Mouse (Mus musculus) lung, embryonic 16.5 days (tissue): ENCODE results near the gene Rptor. TPM values are rescaled to one million over a fixed set of nuclear protein-coding genes. Genes with fewer than 3 reads are reported as not detected.
A peak's percentile ranks its signal among the peaks of the same experiment; 100 is the strongest.

Experiments
- ATAC-seq: fragments of 200-750 bp; cut with Nextera tagmentation; 2 replicates; pipeline ENCODE4 v1.8.0; 2017; ENCODE audit warnings: low read depth, mild to moderate bottlenecking, moderate library complexity
- H3K27ac ChIP-seq: fragments of 300-500 bp; sonication (generic); 2 replicates; pipeline ENCODE4 v1.5.1; 2014; ENCODE audit warnings: mild to moderate bottlenecking, control low read depth, low read length
- H3K27me3 ChIP-seq: fragments of 300-500 bp; sonication (generic); 2 replicates; pipeline ENCODE4 v1.6.1; 2014; ENCODE audit warnings: low read depth, low read length, mixed read lengths; ENCODE audit not compliant: control insufficient read depth, insufficient read depth
- H3K36me3 ChIP-seq: fragments of 300-500 bp; sonication (generic); 2 replicates; pipeline ENCODE4 v1.6.1; 2014; ENCODE audit warnings: low read length; ENCODE audit not compliant: control insufficient read depth, insufficient read depth
- H3K4me1 ChIP-seq: fragments of 300-500 bp; sonication (generic); replicated peaks from 2 replicates; pipeline ENCODE4 v1.6.1; 2014; ENCODE audit warnings: low read length, mixed read lengths; ENCODE audit not compliant: control insufficient read depth, insufficient read depth
- H3K4me2 ChIP-seq: fragments of 300-500 bp; sonication (generic); 2 replicates; pipeline ENCODE4 v1.6.1; 2014; ENCODE audit warnings: low read depth, low read length, control low read depth
- H3K4me3 ChIP-seq: fragments of 300-500 bp; sonication (generic); 2 replicates; pipeline ENCODE4 v1.5.1; 2014; ENCODE audit warnings: mild to moderate bottlenecking, low read length, control low read depth
- H3K9ac ChIP-seq: fragments of 300-500 bp; sonication (generic); 2 replicates; pipeline ENCODE4 v1.6.1; 2014; ENCODE audit warnings: low read length, control low read depth
- H3K9me3 ChIP-seq: fragments of 300-500 bp; sonication (generic); 2 replicates; pipeline ENCODE4 v1.6.1; 2016; ENCODE audit warnings: low read length; ENCODE audit not compliant: control insufficient read depth
- WGBS: fragments of 180-500 bp; shearing (Covaris S2); extraction: QIAGEN DNeasy Blood & Tissue Kit; methylation state at CpG from one replicate; pipeline ENCODE4 v1.1.7; 2014; 5-methylcytosine and 5-hydroxymethylcytosine counted together
- polyA plus RNA-seq: library from polyadenylated mRNA; unstranded; fragments of >200 nt; fragmentation: Nextera tagmentation; extraction: Ambion mirVana; gene quantifications from 2 replicates; pipeline ENCODE4 v1.2.1, GENCODE M21; 2015

Gene Rptor
- polyA plus RNA-seq, 1 experiment from 2014 or later: 7.1 TPM

DNA sequence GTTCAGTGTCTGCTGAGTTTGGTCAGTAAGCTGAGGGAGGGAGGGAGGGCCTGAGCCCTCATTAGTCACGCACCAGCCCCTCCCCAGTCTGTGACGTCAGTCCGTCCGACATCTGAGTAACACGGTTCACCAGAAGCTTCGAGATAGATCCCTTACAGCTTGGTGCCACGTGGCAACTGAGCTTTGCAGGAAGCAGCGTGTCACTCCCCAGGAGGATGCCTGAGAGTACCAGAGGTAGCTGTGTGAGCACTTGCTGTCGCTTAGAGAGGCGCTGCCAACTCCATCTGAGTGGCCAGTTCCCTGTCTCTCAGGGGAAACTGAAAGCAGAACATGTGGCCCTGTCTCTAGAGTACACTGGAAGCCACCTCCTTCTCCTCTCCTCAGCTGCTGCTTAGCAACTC is 260.7 kb downstream of the Rptor start:
- H3K4me1 ChIP-seq: no peaks in the 10 kb centered on the region
- H3K36me3 ChIP-seq: no peaks in the 10 kb centered on the region; the same call in 1 of the 2 replicates
- H3K4me2 ChIP-seq: no peak overlapping the region
- no peaks in the 10 kb centered on the region for H3K9me3 ChIP-seq
- no peak overlapping the region for H3K9ac ChIP-seq
- 38% methylated on average over 10 of the region's 10 CpGs for WGBS
- peak; percentile 45; the same call in 1 of the 2 replicates for ATAC-seq
- no peaks in the 10 kb centered on the region for H3K27me3 ChIP-seq
- H3K4me3 ChIP-seq: no peak overlapping the region
- H3K27ac ChIP-seq: no peak overlapping the region

DNA sequence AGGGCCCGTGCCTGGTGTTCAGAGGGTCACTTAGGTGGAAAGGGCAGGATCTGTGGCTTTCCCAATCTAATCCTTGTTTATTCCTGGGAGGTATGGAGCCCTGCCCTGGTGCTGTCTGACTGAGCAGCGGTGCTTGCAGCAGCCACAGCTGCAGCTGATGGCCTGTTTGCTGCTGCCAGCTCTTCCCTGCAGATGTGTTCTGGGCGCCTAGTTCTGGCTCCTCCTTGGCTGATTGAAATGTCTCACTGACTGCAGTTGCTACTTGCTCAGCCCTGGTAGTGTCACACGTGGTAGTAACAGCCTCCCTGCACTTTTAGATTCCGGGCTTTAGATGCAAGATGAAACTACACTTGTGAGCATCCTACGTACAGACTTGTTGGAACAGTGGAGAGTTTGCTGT is 264.1 kb downstream of the Rptor start:
- H3K4me1 ChIP-seq: no peaks in the 10 kb centered on the region
- H3K9me3 ChIP-seq: no peaks in the 10 kb centered on the region
- no peak overlapping the region for H3K9ac ChIP-seq
- no peak overlapping the region for H3K4me3 ChIP-seq
- ATAC-seq: no peak
- WGBS: 72% methylated on average over 6 of the region's 6 CpGs
- peaks cover 3% of the 10 kb centered on the region; the same call in 1 of the 2 replicates for H3K36me3 ChIP-seq
- H3K27ac ChIP-seq: no peak overlapping the region
- H3K27me3 ChIP-seq: no peaks in the 10 kb centered on the region
- no peak overlapping the region for H3K4me2 ChIP-seq

DNA sequence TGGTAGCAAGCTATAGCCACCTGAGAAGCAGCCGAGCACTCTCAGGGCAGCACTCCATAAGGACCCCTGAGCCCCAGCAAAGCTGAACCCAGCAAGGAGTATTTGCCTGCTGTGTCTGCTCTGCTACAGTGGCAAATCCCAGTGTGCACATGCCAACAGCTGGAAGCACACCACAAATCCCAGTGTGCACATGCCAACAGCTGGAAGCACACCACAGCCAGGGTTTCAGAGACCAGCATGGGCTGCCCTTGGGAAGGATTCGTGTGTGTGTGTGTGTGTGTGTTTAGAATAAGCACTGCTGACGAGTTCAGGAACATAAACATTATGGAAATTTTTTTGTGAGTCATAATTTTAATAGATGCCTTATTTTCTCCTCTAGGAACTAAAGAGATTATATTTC is 265.4 kb downstream of the Rptor start:
- ATAC-seq: peak; percentile 43
- Histone ChIP-seq H3K36me3 (peaks cover 11% of the 10 kb centered on the region), H3K27ac (no peak overlapping the region), H3K4me3 (no peak overlapping the region), H3K9me3 (no peaks in the 10 kb centered on the region), H3K4me2 (no peak overlapping the region), H3K27me3 (no peaks in the 10 kb centered on the region), H3K9ac (no peak overlapping the region), H3K4me1 (no peaks in the 10 kb centered on the region)
- 58% methylated on average over 3 of the region's 3 CpGs for WGBS

DNA sequence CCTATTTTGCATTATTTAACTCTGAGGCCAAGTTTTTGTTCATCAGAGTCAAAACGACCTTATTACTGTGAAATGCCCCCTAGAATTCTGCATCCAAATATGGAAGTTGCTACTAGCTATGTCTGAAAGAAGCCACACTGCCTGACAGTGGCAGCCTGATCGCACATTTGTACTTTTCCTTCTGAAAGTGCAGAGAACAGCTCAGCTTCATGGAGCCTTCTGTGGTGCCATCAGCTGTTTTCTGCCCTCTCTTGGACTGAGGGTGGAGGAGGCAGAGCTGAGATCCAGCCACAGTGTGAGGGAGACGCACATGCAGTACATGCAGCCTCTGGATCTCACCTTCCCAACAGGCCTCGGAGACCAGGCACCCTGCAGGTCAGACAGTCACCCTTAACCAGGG is 265.9 kb downstream of the Rptor start:
- no peaks in the 10 kb centered on the region for H3K27me3 ChIP-seq
- no peak overlapping the region for H3K9ac ChIP-seq
- H3K27ac ChIP-seq: peak overlapping the region; percentile 64
- WGBS: 64% methylated on average over 4 of the region's 4 CpGs
- no peak overlapping the region for H3K4me3 ChIP-seq
- H3K36me3 ChIP-seq: peaks cover 13% of the 10 kb centered on the region
- H3K9me3 ChIP-seq: no peaks in the 10 kb centered on the region
- ATAC-seq: peak; percentile 51; the same call in 1 of the 2 replicates
- H3K4me2 ChIP-seq: no peak overlapping the region
- H3K4me1 ChIP-seq: no peaks in the 10 kb centered on the region

DNA sequence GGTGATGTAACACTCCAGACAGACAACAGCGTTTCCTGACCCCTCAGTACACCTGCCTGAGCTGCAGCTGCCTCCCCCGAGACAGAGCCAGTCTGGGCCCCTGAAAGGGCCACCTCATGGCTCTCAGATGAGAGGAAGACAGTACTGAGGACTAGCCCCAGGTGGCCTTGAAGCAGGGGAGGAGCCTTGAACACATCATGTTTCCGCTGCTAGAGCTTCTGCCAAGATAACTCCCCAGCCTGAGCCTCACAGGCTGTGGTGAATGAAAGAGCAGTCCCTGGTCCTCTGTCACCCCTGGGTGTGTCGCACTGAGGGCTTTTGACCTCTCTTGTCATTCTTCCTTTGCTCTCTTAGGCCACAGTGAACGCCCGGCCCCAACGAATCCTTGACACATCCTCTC is 268.4 kb downstream of the Rptor start:
- H3K4me2 ChIP-seq: no peak overlapping the region
- WGBS: 75% methylated on average over 7 of the region's 7 CpGs
- H3K9me3 ChIP-seq: no peaks in the 10 kb centered on the region
- H3K9ac ChIP-seq: no peak overlapping the region
- H3K27ac ChIP-seq: no peak overlapping the region
- peaks cover 13% of the 10 kb centered on the region for H3K36me3 ChIP-seq
- H3K4me1 ChIP-seq: no peaks in the 10 kb centered on the region
- no peak for ATAC-seq
- H3K27me3 ChIP-seq: no peaks in the 10 kb centered on the region
- H3K4me3 ChIP-seq: no peak overlapping the region

DNA sequence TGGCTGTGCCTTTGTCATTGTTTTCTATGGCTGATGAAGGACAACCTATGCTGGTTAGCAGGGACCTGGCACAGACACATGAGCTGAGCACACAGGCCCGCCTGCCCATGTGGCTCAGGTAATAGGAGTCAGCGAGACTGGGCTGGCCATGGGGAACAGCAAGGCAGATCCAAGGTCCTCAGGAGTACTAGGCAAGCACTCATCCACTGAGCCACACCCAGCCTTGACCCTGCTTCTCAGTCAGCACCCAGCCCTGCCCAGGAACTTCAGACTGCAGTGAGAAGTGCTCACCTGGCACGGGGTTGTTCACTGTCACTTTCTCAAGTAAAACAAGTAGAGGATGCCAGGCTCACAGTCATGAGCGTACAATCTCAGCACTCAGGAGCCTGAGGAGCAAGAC is 270.9 kb downstream of the Rptor start:
- ATAC-seq: peak; percentile 59; the same call in 1 of the 2 replicates
- H3K36me3 ChIP-seq: peaks cover 13% of the 10 kb centered on the region
- no peak overlapping the region for H3K4me2 ChIP-seq
- H3K9me3 ChIP-seq: no peaks in the 10 kb centered on the region
- H3K27ac ChIP-seq: no peak overlapping the region
- H3K4me3 ChIP-seq: no peak overlapping the region
- H3K4me1 ChIP-seq: no peaks in the 10 kb centered on the region
- H3K27me3 ChIP-seq: no peaks in the 10 kb centered on the region
- WGBS: 83% methylated on average over 4 of the region's 4 CpGs
- H3K9ac ChIP-seq: no peak overlapping the region

DNA sequence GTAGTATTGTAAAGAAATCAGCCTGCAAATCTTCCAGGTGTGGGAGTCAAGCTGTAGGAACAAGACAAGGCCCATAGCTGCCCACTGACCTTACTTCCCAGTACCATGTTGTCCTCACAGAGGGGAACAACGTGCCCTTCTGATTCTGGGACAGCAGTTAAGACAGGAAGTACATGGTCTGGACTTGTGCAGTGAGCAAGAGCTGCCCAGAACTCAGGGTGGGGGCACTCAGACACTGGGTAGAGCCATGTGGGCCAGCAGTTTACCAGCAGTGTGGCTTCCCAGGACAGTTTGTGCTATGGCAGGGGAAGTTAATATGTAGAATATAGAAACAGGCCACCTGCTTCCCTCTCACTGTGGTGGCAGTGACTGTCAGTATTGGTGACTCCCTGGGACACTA is 272.1 kb downstream of the Rptor start:
- Histone ChIP-seq H3K27ac (no peak overlapping the region), H3K4me3 (no peak overlapping the region), H3K9me3 (no peaks in the 10 kb centered on the region), H3K9ac (no peak overlapping the region), H3K4me2 (no peak overlapping the region), H3K36me3 (peaks cover 18% of the 10 kb centered on the region), H3K4me1 (no peaks in the 10 kb centered on the region), H3K27me3 (no peaks in the 10 kb centered on the region)
- 79% methylated on average over 1 of the region's 1 CpGs for WGBS
- no peak for ATAC-seq

DNA sequence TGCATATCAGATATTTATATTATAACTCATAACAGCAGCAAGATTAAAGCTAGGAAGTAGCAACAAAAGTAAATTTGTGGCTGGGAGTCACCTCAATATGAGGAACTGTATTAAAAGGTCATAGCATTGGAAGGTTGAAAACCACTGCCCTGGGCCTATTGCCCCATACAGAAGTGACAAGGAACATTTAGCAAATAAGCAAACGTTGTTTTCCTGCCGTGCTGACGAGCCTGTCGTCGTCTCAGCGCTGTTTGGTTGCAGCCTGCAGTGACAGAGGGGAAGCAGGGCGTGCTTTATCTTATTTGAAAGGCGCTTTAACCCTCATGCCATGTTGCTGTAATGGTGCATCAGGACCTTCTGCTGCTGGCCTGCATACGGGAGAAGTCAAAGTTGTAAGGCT is 273.0 kb downstream of the Rptor start:
- 75% methylated on average over 9 of the region's 9 CpGs for WGBS
- Histone ChIP-seq H3K4me1 (no peaks in the 10 kb centered on the region), H3K36me3 (peaks cover 18% of the 10 kb centered on the region), H3K4me2 (no peak overlapping the region), H3K4me3 (no peak overlapping the region), H3K27me3 (no peaks in the 10 kb centered on the region), H3K9me3 (no peaks in the 10 kb centered on the region), H3K27ac (no peak overlapping the region), H3K9ac (no peak overlapping the region)
- ATAC-seq: no peak

DNA sequence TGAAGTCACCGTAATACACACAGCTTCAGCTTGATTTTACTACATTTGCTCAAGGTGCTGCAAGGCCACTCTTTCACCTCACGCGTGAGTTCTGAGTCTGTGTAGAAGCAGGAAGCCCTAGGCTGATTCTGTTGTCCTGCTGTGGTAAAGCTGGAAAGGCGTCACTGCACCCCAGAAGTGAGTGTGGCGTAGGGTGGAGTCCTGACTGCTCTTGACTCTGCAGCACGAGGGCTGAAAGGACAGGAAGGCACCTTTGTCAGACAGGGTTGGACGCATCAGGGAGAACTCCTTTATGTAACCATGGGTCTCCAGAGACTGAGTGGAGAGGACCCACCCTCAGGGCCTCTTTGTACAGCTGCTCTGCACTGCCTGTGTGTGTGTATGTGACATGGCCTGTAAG is 274.4 kb downstream of the Rptor start:
- Histone ChIP-seq H3K27ac (no peak overlapping the region), H3K4me1 (no peaks in the 10 kb centered on the region), H3K4me2 (no peak overlapping the region), H3K36me3 (peaks cover 13% of the 10 kb centered on the region), H3K27me3 (no peaks in the 10 kb centered on the region), H3K9me3 (no peaks in the 10 kb centered on the region), H3K9ac (no peak overlapping the region), H3K4me3 (no peak overlapping the region)
- 91% methylated on average over 7 of the region's 7 CpGs for WGBS
- no peak for ATAC-seq

DNA sequence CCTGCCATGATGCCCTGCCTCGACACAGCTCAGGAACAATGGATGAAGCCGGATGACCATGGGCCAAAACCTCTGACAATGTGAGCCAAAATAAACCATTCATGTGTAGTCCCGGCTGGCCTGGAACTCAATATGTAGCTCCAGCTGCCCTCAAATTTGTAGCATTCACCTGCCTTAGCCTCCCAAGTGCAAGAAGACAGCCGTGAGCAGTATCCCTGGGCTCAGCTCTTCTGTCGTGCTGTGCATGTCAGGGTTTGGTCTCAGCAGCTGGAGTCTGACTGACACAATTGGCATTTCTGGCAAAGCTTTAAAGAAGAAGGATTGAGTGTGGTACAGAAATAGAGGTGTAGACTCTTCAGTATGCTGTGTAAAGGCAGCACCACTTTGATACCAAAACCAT is 276.9 kb downstream of the Rptor start:
- Histone ChIP-seq H3K27ac (no peak overlapping the region), H3K36me3 (peaks cover 6% of the 10 kb centered on the region; the same call in 1 of the 2 replicates), H3K27me3 (no peaks in the 10 kb centered on the region), H3K4me2 (no peak overlapping the region), H3K4me1 (no peaks in the 10 kb centered on the region), H3K4me3 (no peak overlapping the region), H3K9me3 (no peaks in the 10 kb centered on the region), H3K9ac (no peak overlapping the region)
- ATAC-seq: no peak
- 94% methylated on average over 5 of the region's 5 CpGs for WGBS
